Comparison of ENCODE assay signal across 25 mouse cellular contexts in the genomic region with DNA sequence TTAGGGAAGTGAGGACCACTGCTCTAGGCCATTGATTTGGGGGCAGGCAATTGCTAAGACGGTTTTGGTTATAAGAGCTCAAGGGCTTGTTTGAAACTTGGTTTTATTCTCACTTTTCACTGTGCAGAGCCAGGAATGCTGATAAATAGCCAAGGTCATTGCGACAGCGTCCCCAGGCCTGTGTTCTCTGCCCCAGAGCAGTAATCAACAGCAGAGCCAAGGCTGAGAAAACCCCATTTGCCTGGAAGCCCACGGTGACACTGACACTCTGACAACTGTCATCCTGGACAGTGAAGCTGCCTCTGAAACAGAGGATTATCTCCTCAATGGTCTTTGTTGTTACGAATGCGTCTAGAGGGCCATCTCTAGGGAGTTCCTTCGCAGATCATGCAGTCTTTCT.
DNase-seq lines count a peak whose midpoint lies in the region; TF ChIP-seq lines count a peak whose summit lies in the region.
"Had no signal": no experiment of that assay in that cellular context is flagged by ENCODE, and none has a peak within 500 bp of the region (broad histone marks: within the 10 kb centered on the region; RNA-seq: fewer than 3 reads in every experiment).

No protein-coding gene starts in this region.

- H3K27me3 ChIP-seq in heart, embryonic 10.5 days (ENCODE audit: insufficient read depth, poor library complexity, severe bottlenecking), result no peaks in the 10 kb centered on the region
- H3K27me3 ChIP-seq: heart, embryonic 15.5 days; neural tube, embryonic 13.5 days had no signal

- no peaks in the 10 kb centered on the region for H3K36me3 ChIP-seq in heart, embryonic 10.5 days
- H3K36me3 ChIP-seq: forebrain, embryonic 10.5 days; heart, embryonic 15.5 days; neural tube, embryonic 13.5 days had no signal

- no peak for TF ChIP-seq CTCF in layer of hippocampus, adult 2 months (conservative IDR thresholded peaks at IDR 0.05)

- H3K27ac ChIP-seq in heart, embryonic 10.5 days, result no peak overlapping the region
- no peak overlapping the region for H3K27ac ChIP-seq in layer of hippocampus, adult 2 months
- H3K27ac ChIP-seq: forebrain, embryonic 10.5 days; heart, embryonic 15.5 days; hindbrain, postnatal 0 days; macrophage; neural tube, embryonic 13.5 days had no signal

- WGBS in heart, embryonic 10.5 days, result 56% methylated on average over 7 of the region's 7 CpGs

- H3K9me3 ChIP-seq in heart, embryonic 10.5 days, result no peaks in the 10 kb centered on the region
- H3K9me3 ChIP-seq: forebrain, embryonic 10.5 days; heart, embryonic 15.5 days; neural tube, embryonic 13.5 days had no signal

- no peak overlapping the region for H3K4me3 ChIP-seq in heart, embryonic 10.5 days
- no peak overlapping the region for H3K4me3 ChIP-seq in layer of hippocampus, adult 2 months
- H3K4me3 ChIP-seq: forebrain, embryonic 10.5 days; heart, embryonic 15.5 days; myocyte; neural tube, embryonic 13.5 days had no signal

- DNase-seq in adrenal gland, adult (ENCODE audit: inconsistent age in 2 of 2, low spot score in 1 of 2), result peak; percentile 19 to 68
- DNase-seq in adrenal gland, postnatal 4 days (ENCODE audit: low spot score in 2 of 2), result no peak
- peak; percentile 17 to 25 for DNase-seq in heart, postnatal 14 days
- DNase-seq in heart, embryonic 10.5 days (ENCODE audit: low spot score), result no peak
- peak; percentile 57 for DNase-seq in 3T3-L1 (ENCODE audit: low read depth, low spot score)
- peak; percentile 62 for DNase-seq in adrenal gland, postnatal 14 days
- DNase-seq in urinary bladder, postnatal 4 days (ENCODE audit: low spot score in 2 of 2), result no peak
- no peak for DNase-seq in layer of hippocampus, adult 2 months (ENCODE audit: low spot score in 2 of 2)
- DNase-seq: cerebellum, adult 18-20 months; cerebellum, postnatal 14 days; gastrocnemius, postnatal 25 days; kidney, adult 9 months; kidney, postnatal 25 days; layer of hippocampus, postnatal 36 days; liver, postnatal 0 days; right cerebral cortex, adult 18-20 months; right cerebral cortex, postnatal 4 days; thymus, adult 18-20 months; thymus, postnatal 36 days had no signal

- intact Hi-C loops in heart, postnatal 14 days (cut with DNase I), result no loop called here

- H3K4me1 ChIP-seq in heart, embryonic 10.5 days, result no peaks in the 10 kb centered on the region
- H3K4me1 ChIP-seq: heart, embryonic 15.5 days had no signal

Comparison
In these comparisons a context has a peak if more than half of its experiments do, and no peak if none do; other contexts are left out.
1. DNase-seq: peak in adrenal gland, adult (2 of 2), heart, postnatal 14 days (2 of 2), 3T3-L1 (single experiment) and adrenal gland, postnatal 14 days (single experiment); none in adrenal gland, postnatal 4 days (0 of 2), heart, embryonic 10.5 days (single experiment), urinary bladder, postnatal 4 days (0 of 2) and layer of hippocampus, adult 2 months (0 of 2).